Mouse (Mus musculus) embryo, embryonic 11 days (tissue): Measurements from ENCODE around the gene Cenpp.

Source experiments
- DNase-seq: peaks from one replicate; pipeline ENCODE4 v3.0.0-alpha.2; 2015

Gene Cenpp

GRCm38 (mm10) chr13:49652481-49653179, at the start of gene Cenpp, which contains the start of gene Nol8:
TSS of gene Cenpp (minus strand) at chr13:49652785.
TSS of gene Nol8 (plus strand) at chr13:49653078.
- DNase-seq = peak; percentile 100

GRCm38 (mm10) chr13:49691056-49691455, 38.5 kb upstream of the Cenpp start:
- no peak for DNase-seq

- peak; percentile 4 for DNase-seq
These were observed 31.7 kb upstream of the Cenpp start for GRCm38 (mm10) chr13:49684266-49684665.

GRCm38 (mm10) chr13:49682233-49682846, 29.8 kb upstream of the Cenpp start:
- DNase-seq = peak; percentile 2

GRCm38 (mm10) chr13:49681351-49682232, 29.0 kb upstream of the Cenpp start, which contains the start of gene Iars:
TSS of gene Iars (plus strand) at chr13:49682100.
- DNase-seq = peak; percentile 97

GRCm38 (mm10) chr13:49677793-49678192, 25.2 kb upstream of the Cenpp start:
- DNase-seq = no peak

GRCm38 (mm10) chr13:49653180-49653541, 576 bp upstream of the Cenpp start:
- DNase-seq = no peak

GRCm38 (mm10) chr13:49651781-49652351, 719 bp downstream of the Cenpp start:
- DNase-seq = no peak

- no peak for DNase-seq
These were observed 1.4 kb downstream of the Cenpp start for GRCm38 (mm10) chr13:49651136-49651535.

GRCm38 (mm10) chr13:49646019-49646418, 6.6 kb downstream of the Cenpp start:
- no peak for DNase-seq

GRCm38 (mm10) chr13:49644731-49645529, 7.7 kb downstream of the Cenpp start:
- DNase-seq = peak; percentile 43

GRCm38 (mm10) chr13:49643669-49644362, 8.8 kb downstream of the Cenpp start:
- no peak for DNase-seq

GRCm38 (mm10) chr13:49642650-49643049, 9.9 kb downstream of the Cenpp start:
- DNase-seq = no peak

- DNase-seq = no peak
These were observed 12.6 kb downstream of the Cenpp start for GRCm38 (mm10) chr13:49639965-49640364.

GRCm38 (mm10) chr13:49629076-49629475, 23.5 kb downstream of the Cenpp start:
- DNase-seq = no peak

GRCm38 (mm10) chr13:49628167-49628566, 24.4 kb downstream of the Cenpp start:
- no peak for DNase-seq

GRCm38 (mm10) chr13:49623216-49623615, 29.4 kb downstream of the Cenpp start:
- DNase-seq = no peak

- DNase-seq = no peak
These were observed 34.2 kb downstream of the Cenpp start for GRCm38 (mm10) chr13:49618365-49618764.

- DNase-seq = no peak
These were observed 35.6 kb downstream of the Cenpp start for GRCm38 (mm10) chr13:49617021-49617420.

GRCm38 (mm10) chr13:49608589-49609322, 43.8 kb downstream of the Cenpp start:
- DNase-seq = no peak

- DNase-seq = peak; percentile 27
These were observed 44.9 kb downstream of the Cenpp start, which contains the start of gene Ogn for GRCm38 (mm10) chr13:49607714-49608113. TSS of gene Ogn (plus strand) at chr13:49608046.
